Mouse (Mus musculus): ENCODE measurements around the gene Asb10.

Gene Asb10

GRCm38 (mm10) chr5:24536511-24536910 lies 4.3 kb downstream of the Asb10 start:
- DNase-seq (ENCODE audit: extremely low read depth, insufficient read length, low spot score): no peak

- no peak for DNase-seq (ENCODE audit: extremely low read depth, insufficient read length, low spot score)
These were observed 5.0 kb downstream of the Asb10 start for GRCm38 (mm10) chr5:24535731-24536130.

GRCm38 (mm10) chr5:24534292-24534691 lies 6.5 kb downstream of the Asb10 start:
- no peak for DNase-seq (ENCODE audit: extremely low read depth, insufficient read length, low spot score)

- DNase-seq (ENCODE audit: extremely low read depth, insufficient read length, low spot score): no peak
These were observed 7.4 kb downstream of the Asb10 start for GRCm38 (mm10) chr5:24533391-24533790.

- peak; percentile 70 for DNase-seq (ENCODE audit: extremely low read depth, insufficient read length, low spot score)
These were observed 10.6 kb downstream of the Asb10 start for GRCm38 (mm10) chr5:24530042-24530689.

- no peak for DNase-seq (ENCODE audit: extremely low read depth, insufficient read length, low spot score)
These were observed 13.0 kb downstream of the Asb10 start for GRCm38 (mm10) chr5:24527780-24528179.

GRCm38 (mm10) chr5:24526889-24527230 lies 13.9 kb downstream of the Asb10 start, which contains the start of gene Gbx1:
TSS of gene Gbx1 (minus strand) at chr5:24527202.
- no peak for DNase-seq (ENCODE audit: extremely low read depth, insufficient read length, low spot score)

GRCm38 (mm10) chr5:24526190-24526888 lies 14.4 kb downstream of the Asb10 start:
- DNase-seq (ENCODE audit: extremely low read depth, insufficient read length, low spot score): no peak

- DNase-seq (ENCODE audit: extremely low read depth, insufficient read length, low spot score): no peak
These were observed 15.2 kb downstream of the Asb10 start for GRCm38 (mm10) chr5:24525360-24526189.

GRCm38 (mm10) chr5:24524522-24524921 lies 16.3 kb downstream of the Asb10 start:
- no peak for DNase-seq (ENCODE audit: extremely low read depth, insufficient read length, low spot score)

- no peak for DNase-seq (ENCODE audit: extremely low read depth, insufficient read length, low spot score)
These were observed 17.0 kb downstream of the Asb10 start for GRCm38 (mm10) chr5:24523806-24524205.

- DNase-seq (ENCODE audit: extremely low read depth, insufficient read length, low spot score): no peak
These were observed 19.4 kb downstream of the Asb10 start for GRCm38 (mm10) chr5:24521366-24521765.

- DNase-seq (ENCODE audit: extremely low read depth, insufficient read length, low spot score): peak; percentile 54
These were observed 28.5 kb downstream of the Asb10 start for GRCm38 (mm10) chr5:24512271-24512670.

GRCm38 (mm10) chr5:24510635-24511034 lies 30.1 kb downstream of the Asb10 start:
- no peak for DNase-seq (ENCODE audit: extremely low read depth, insufficient read length, low spot score)

GRCm38 (mm10) chr5:24508406-24508805 lies 32.4 kb downstream of the Asb10 start:
- DNase-seq (ENCODE audit: extremely low read depth, insufficient read length, low spot score): no peak

- no peak for DNase-seq (ENCODE audit: extremely low read depth, insufficient read length, low spot score)
These were observed 35.3 kb downstream of the Asb10 start for GRCm38 (mm10) chr5:24505513-24505912.

- no peak for DNase-seq (ENCODE audit: extremely low read depth, insufficient read length, low spot score)
These were observed 38.0 kb downstream of the Asb10 start for GRCm38 (mm10) chr5:24502786-24503185.

- DNase-seq (ENCODE audit: extremely low read depth, insufficient read length, low spot score): no peak
These were observed 39.9 kb downstream of the Asb10 start for GRCm38 (mm10) chr5:24500851-24501250.

- DNase-seq (ENCODE audit: extremely low read depth, insufficient read length, low spot score): no peak
These were observed 41.7 kb downstream of the Asb10 start for GRCm38 (mm10) chr5:24499113-24499512.

- DNase-seq (ENCODE audit: extremely low read depth, insufficient read length, low spot score): no peak
These were observed 43.3 kb downstream of the Asb10 start for GRCm38 (mm10) chr5:24497526-24497925.

- no peak for DNase-seq (ENCODE audit: extremely low read depth, insufficient read length, low spot score)
These were observed 44.0 kb downstream of the Asb10 start for GRCm38 (mm10) chr5:24496756-24497155.
